Mouse (Mus musculus) yolk sac, embryonic 10.5 days (tissue): ENCODE measurements around the gene D3Ertd254e.

Source experiments
- DNase-seq: peaks from one replicate; pipeline ENCODE4 v3.0.0-alpha.2; 2017; ENCODE audit warnings: low spot score

D3Ertd254e gene

GRCm38 (mm10) chr3:36212758-36213157, 61.9 kb downstream of the D3Ertd254e start:
- no peak for DNase-seq
